Mouse (Mus musculus) megakaryocyte-erythroid progenitor cell, adult 5-6 weeks (primary cell): ENCODE data around the gene Slc16a7. TPM values are rescaled to one million over a fixed set of nuclear protein-coding genes. Genes with fewer than 3 reads are reported as not detected.

Experiments
- ATAC-seq: replicated peaks from 2 replicates; pipeline ENCODE4 v1.8.0; 2016; ENCODE audit warnings: mild to moderate bottlenecking, inconsistent platforms; ENCODE audit not compliant: severe bottlenecking, poor library complexity, low FRiP score, low TSS enrichment
- total RNA-seq, 2 experiments: library from RNA; stranded (forward) in 1 of 2; stranded (reverse) in 1 of 2; fragments of 200-1000, 215-1000 nt in 1 of 2; fragments of >200 nt in 1 of 2; fragmentation: Nextera tagmentation in 1 of 2; gene quantifications; 2 replicates each; pipeline ENCODE4 v1.2.3; 2014 to 2017

Gene Slc16a7
- total RNA-seq, 2 experiments from 2014 or later = 5.6 TPM; not detected in 1

DNA sequence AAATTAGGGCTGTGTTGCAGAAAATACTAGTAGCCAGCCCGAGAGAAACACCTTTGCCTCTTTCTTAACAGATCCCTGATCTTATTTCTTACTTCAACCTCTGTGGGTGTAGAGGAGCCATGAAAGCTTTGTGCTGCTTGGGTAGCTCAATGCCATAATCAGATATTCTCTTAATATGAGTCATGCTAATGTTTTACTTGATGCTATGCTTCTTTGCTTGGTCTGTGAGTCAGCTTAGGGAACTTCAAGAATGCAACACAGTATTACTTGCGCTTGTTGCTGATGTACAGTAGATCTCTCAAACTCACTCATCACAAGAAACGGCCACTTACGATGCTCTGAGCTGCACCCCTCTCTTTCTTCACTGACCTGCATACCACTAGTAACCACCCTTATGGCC is 133.4 kb downstream of the Slc16a7 start:
- no peak for ATAC-seq

DNA sequence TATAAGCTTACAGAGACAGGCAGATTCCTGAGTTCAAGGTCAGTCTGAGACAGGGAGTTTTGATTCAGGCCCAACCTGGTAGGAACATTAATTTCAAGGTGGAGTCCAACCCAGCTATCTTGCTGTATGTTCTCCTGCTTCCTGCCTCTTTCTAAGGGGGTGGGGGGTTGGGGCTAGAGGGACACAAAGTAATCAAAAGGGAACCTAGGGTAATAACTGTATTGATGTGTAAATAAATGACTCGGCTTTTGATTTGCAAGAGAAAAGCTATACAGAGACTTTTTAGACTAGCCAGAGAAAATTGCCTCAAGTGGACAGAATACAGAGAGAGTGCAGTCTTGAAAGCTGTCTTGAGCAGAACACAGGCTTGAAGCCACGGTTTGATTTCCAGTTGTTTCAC is 174.7 kb downstream of the Slc16a7 start:
- ATAC-seq = no peak

DNA sequence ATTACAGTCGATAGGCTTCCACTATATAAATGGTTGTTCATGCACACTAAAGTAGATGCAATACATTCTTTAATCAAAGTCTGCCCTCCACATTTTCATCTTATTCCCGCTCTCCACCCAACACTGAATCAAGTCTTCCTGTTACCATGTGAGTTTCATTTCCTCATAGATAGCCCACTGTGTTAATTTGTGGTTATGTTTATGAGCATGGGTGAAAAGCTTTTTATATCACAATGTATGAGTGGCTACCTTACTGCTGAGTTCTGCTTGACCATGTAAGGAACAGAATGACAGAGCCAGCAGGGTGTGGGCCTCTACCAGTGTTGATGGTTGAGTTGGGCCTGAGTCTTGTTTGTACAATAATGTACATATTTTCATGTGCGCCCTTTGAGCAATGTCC is 175.5 kb downstream of the Slc16a7 start:
- ATAC-seq = no peak

GRCm38 (mm10) chr10:125187544-125187943 is 201.7 kb downstream of the Slc16a7 start:
- no peak for ATAC-seq

GRCm38 (mm10) chr10:125185387-125185786 is 203.9 kb downstream of the Slc16a7 start:
- no peak for ATAC-seq

DNA sequence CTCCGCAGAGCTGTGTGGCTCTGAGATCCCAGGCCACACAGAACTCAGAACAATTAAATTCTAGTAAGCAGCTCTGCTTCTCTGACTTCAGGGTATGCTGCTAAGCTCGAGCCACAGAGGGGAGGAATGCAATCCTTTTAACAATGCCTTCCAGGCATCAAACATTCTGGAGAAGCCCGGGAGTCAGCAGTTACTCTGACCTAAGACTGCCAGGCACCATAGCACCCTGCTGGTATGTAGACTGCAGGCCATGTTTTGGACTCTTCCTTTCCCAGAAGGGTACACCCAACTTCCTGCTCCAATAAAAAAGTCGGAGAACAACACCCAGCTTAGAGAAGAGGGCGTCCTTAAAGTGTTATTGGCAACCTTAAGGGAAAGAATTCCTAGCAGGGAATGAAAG is 205.1 kb downstream of the Slc16a7 start:
- ATAC-seq = no peak

- ATAC-seq = no peak
Observed at GRCm38 (mm10) chr10:125182545-125182944, 206.7 kb downstream of the Slc16a7 start.

- no peak for ATAC-seq
Observed at GRCm38 (mm10) chr10:125177782-125178181, 211.5 kb downstream of the Slc16a7 start.

- ATAC-seq = no peak
Observed at GRCm38 (mm10) chr10:125175013-125175650, 214.1 kb downstream of the Slc16a7 start.

- no peak for ATAC-seq
Observed at GRCm38 (mm10) chr10:125171625-125172024, 217.6 kb downstream of the Slc16a7 start.

DNA sequence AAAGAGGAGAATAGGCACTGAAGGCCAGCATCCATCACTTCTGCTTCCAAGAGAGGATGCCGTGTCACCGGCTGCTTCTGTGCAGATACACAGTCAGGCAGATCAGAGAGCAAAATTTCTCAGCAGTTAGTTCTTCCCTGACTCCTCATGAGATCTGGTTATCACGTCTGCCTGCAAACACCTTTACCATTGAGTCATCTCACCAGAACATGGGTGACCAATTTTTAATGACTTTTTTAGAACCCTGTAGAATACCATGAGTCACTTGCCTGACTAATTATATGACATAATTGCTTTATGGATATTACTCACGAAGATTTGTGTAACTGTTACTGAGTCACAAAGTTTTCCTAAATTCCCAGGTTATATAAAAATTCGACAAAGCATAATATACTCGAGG is 218.1 kb downstream of the Slc16a7 start:
- no peak for ATAC-seq
